Mouse (Mus musculus): Measurements from ENCODE around the gene Upf1. TPM values are rescaled to one million over a fixed set of nuclear protein-coding genes. Genes with fewer than 3 reads are reported as not detected.

Gene Upf1
- total RNA-seq, 2 experiments from 2014 or later: 58.2 to 61.6 TPM

GRCm38 (mm10) chr8:70330741-70331364 is 22.2 kb downstream of the Upf1 start:
- peak; percentile 77 to 81 for DNase-seq (ENCODE audit: low spot score in 2 of 2)
- intact Hi-C loops (cut with DNase I): no loop called here

DNA sequence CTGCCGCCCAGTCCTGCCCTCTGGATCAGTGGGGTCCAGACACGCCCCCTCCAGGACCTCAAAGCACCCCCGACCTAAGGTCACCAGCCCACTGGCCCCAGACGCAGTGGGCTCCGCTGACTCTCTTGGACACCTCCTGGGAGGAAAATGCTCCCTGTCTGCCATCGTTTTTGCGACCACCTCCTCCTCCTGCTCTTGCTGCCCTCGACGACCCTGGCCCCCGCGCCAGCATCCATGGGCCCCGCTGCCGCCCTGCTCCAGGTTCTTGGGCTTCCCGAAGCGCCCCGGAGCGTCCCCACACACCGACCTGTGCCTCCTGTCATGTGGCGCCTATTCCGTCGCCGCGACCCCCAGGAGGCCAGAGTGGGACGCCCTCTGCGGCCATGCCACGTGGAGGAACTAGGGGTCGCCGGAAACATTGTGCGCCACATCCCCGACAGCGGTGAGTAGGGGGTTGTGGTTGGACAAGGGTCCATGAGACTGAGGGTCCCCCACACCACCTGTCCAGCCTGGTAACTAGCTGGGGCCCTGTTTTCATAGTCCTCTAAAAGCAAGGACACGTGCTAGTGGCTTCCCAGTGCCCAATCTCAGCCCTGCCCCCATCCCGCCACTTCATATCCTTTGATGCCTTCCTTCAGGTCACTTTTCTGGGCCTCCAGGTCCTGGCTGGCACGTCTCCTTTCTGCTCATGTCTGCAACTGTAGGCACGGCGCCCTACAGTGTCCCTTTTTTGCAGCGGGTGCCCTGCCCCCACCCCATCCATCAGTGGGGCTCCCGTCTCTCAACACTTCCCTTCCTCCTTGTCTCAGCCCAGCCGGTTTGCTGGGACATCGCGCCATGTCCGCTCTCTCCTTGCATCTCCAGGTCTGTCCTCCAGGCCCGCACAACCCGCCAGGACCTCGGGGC is 23.0 kb downstream of the Upf1 start:
- intact Hi-C loops (cut with DNase I): no loop called here
- DNase-seq (ENCODE audit: low spot score in 2 of 2): peak in 1 of 2 experiments; percentile 43

DNA sequence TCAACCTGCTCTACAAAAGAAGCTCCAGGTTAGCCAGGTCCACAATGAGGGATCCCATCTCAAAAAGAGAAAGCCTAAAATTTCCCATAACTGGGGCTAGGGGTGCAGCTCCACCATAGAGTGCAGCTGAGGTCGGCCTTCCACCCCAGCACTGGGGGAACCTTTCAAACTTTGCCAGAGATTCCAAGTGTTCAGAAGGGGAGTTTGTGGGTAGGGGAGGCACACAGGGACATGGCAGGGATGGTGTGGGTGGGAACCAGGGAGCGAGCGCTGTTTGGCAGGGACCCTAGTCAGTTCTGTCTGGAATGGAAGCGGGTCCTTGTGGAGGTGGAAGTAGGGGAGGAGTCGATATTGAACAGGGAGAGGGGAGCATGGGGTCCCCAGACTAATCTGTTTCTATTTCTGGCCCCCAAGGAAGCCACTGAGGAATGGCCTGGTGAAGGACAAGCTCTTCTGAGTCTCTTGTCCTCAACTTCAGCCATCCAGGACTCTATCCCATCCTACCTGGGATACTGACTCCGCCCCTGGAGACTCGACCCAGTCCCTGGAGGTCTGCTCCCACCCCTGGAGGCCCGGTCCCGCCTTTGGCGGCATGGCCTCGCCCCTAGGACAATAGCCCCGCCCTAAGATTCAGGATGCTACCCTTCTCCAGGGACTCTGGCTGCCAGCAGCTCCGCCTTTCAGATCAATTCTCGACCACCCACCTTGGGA is 23.8 kb downstream of the Upf1 start, which contains the start of gene Gdf1:
Gene Gdf1 (plus strand): TSS at position 694 of the 711 bp plus-strand sequence.
- intact Hi-C loops (cut with DNase I): no loop called here
- no peak for DNase-seq (ENCODE audit: low spot score in 2 of 2)

DNA sequence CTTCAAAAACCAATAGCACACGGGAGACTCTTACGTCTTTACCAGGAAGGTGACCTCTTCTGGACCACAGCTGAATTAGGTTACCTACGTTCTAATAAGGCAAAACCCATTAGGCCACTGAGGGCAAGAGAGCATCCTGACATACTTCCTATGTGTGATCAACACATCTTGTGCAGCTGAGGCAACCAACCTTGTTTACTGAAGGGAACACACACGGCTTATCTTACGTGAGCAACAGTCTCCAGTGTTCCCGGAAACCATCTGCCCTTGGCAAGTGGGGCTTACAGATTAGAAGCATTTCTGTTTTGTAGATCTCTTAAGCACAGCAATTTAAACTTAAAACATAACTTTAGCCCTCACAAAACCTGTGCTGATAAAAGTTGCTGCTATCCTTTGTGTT is 25.6 kb downstream of the Upf1 start:
- no peak for DNase-seq (ENCODE audit: low spot score in 2 of 2)
- intact Hi-C loops (cut with DNase I): no loop called here

- intact Hi-C loops (cut with DNase I): no loop called here
- DNase-seq (ENCODE audit: low spot score in 2 of 2): no peak
These were observed 29.4 kb downstream of the Upf1 start for GRCm38 (mm10) chr8:70323716-70324115.

- DNase-seq (ENCODE audit: low spot score in 2 of 2): no peak
- intact Hi-C loops (cut with DNase I): no loop called here
These were observed 35.2 kb downstream of the Upf1 start for GRCm38 (mm10) chr8:70317872-70318271.

DNA sequence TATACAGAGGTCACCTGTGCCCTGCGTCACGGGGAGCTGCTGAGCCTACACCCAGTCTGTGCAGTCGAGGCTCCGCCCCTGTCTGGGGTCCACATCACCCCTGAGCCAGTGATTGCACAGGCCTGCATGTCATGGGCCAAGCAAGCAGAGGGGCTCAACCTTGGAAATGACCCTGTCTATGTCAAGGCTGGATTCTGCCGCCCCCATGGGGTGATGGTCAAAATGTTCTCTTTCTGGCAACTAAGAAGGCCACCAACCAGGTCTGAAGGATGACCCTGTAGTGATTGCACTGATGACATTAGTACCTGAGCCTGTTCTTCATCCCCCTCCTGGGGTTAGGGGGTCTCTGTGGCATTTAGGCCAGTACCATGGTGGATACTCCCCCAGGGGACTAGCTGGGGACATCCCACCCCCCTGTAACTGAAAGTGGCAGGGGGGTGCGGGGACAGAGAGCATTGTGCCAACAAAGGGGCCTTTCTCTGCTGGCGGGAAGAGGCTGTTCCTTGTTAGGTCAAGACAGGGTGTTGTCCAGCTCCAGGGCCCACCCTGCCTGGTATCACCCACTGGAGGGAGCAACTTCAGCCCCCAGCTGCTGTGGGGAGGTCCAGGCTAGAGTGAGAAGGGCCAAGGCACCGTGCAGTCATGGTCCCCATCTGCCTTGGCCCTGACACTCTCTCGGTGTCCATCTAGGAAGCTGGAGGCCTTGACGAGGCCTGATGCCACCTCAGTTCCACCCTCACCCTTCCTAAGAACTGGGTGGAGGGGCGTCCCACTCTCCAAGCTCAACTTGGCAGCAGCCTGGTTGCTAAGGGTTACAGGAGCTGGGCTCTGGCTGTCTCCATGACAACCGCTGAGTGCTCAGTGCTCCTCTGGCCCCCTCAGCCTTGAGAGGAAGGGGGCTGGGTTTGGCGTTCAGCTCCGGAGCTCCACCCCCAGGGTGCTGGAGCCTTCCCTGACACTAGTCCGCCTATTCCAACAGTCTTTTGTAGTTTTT is 36.3 kb downstream of the Upf1 start:
- peak; percentile 90 to 97 for DNase-seq (ENCODE audit: low spot score in 2 of 2)
- intact Hi-C loops (cut with DNase I): no loop called here

GRCm38 (mm10) chr8:70315624-70316510 is 37.2 kb downstream of the Upf1 start, which contains the start of gene Cers1:
Gene Cers1 (plus strand): TSS chr8:70315775.
- intact Hi-C loops (cut with DNase I): no loop called here
- peak; percentile 88 to 89 for DNase-seq (ENCODE audit: low spot score in 2 of 2)

DNA sequence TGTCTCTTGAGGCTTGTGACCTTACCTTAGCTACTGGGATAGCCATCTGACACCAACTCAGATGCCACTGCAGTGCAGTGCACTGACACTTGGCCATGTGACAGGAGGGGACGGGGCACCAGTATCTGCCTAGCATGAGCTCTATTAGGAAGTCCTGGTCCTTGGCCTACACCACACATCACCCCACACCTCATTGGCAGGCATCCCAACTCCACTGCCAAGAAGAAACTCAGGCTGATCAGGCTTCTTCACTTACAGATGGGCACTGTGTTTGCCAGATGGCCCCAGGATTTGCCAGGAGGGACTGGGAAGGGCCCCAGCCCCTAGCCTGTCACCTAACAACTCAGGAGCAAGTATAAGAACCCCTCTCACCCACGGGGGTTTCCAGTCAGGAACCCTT is 39.7 kb downstream of the Upf1 start:
- DNase-seq (ENCODE audit: low spot score in 2 of 2): no peak
- intact Hi-C loops (cut with DNase I): no loop called here

DNA sequence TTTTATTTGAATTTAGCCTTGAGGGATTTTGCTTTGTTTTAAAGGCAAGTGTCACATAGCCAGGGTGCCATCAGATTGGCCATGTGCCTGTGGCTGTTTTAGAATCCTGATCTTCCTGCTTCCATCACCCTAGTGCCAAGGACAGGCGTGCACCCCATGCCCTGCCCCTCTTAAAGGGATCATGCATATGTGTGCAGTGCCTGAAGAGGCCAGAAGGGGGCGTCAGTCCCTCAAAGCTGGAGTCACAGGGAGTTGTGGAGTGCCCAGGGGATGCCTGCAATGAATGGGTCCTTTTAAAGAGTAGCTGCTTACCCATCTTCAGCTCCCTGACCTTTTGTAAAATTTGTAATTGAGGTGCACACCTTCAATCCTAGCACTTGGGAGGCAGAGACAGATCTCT is 43.8 kb downstream of the Upf1 start:
- no peak for DNase-seq (ENCODE audit: low spot score in 2 of 2)
- intact Hi-C loops (cut with DNase I): no loop called here

GRCm38 (mm10) chr8:70302901-70303300 is 50.2 kb downstream of the Upf1 start:
- intact Hi-C loops (cut with DNase I): no loop called here
- DNase-seq (ENCODE audit: low spot score in 2 of 2): no peak

- intact Hi-C loops (cut with DNase I): no loop called here
- DNase-seq (ENCODE audit: low spot score in 2 of 2): peak; percentile 97
These were observed 50.7 kb downstream of the Upf1 start, which contains the start of the genes Ddx49 and Cope for GRCm38 (mm10) chr8:70302358-70302890. Gene Ddx49 (minus strand): TSS chr8:70302489. Gene Cope (plus strand): TSS chr8:70302518.

DNA sequence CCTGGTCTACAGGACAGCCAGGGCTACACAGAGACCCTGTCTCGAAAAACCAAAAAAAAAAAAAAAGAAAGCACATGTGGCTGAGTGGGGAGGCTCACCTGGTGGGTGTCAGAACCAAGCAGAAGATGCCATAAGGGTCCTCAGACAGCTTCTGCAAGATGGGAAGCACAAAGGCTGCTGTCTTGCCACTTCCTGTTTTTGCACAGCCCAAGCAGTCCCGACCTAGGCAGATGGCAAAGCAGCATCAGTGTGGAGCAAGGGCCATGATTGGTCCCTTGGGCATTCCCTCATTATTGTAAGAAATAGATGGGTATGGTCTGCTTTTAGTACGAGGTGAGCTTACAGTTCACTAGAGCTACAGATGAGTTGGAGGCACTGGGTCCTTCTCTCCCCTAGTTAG is 52.2 kb downstream of the Upf1 start:
- intact Hi-C loops (cut with DNase I): no loop called here
- no peak for DNase-seq (ENCODE audit: low spot score in 2 of 2)

DNA sequence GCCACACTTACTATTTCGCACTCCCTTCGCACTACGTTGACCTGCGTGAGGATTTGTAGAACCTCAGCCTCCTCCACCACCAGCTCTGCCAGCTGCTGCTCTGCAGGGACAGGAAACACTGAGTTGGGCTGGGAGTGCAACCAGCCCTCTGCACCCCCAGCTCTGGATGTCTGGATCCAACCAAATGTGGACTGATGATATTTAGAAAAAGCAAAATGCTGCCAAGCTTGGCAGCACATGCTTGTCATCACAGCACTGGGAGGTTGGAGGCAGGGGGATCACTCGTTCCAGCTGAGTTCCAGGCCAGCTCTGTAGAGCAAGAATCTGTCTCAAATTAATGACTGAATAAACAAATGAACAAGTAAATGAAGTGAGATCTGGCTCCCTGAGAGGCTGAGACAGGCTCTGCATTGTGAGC is 59.1 kb downstream of the Upf1 start:
- peak in 1 of 2 experiments; percentile 23 for DNase-seq (ENCODE audit: low spot score in 2 of 2)
- intact Hi-C loops (cut with DNase I): no loop called here

- DNase-seq (ENCODE audit: low spot score in 2 of 2): no peak
- intact Hi-C loops (cut with DNase I): no loop called here
These were observed 66.3 kb downstream of the Upf1 start for GRCm38 (mm10) chr8:70286737-70287136.

DNA sequence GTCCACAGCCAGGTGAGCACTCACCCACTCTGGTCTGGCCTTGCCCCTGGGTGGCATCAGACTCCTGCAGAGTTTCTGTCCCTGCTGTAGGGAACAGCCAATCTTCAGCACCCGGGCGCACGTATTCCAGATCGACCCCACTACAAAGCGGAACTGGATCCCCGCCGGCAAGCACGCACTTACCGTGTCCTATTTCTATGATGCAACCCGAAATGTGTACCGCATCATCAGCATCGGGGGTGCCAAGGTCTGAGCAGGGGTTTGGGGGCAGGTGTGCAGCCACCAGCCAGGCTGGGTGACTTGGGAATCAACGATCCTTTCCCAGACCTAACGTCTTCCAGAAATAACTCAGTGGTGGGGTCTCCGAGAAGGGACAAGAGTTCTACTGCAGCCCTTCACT is 67.8 kb downstream of the Upf1 start:
- intact Hi-C loops (cut with DNase I): no loop called here
- no peak for DNase-seq (ENCODE audit: low spot score in 2 of 2)

DNA sequence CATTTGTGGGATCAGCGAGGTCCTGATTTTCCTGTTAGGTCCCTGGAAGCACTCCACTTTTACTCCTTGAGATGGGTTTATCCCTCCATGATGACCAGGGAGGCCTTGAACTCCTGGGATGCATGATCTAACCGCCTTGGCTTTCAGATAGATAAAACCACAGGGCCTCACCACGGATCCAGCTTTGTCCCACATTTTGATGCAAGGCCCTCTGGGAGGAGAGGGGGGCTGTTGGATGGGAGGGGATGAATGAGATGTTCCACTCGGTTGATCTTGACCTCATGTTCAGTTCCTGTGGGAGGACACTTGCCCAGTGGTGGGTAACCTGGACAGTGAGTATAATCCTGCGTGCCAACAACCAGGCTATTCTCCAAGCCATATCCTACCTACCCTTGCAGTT is 68.7 kb downstream of the Upf1 start:
- intact Hi-C loops (cut with DNase I): no loop called here
- no peak for DNase-seq (ENCODE audit: low spot score in 2 of 2)
